Mouse (Mus musculus) stomach, postnatal 0 days (tissue): ENCODE results near the gene Oprm1.

Experiments used
- CTCF ChIP-seq: IDR thresholded peaks from 2 replicates; pipeline ENCODE4 v1.5.1; 2016; ENCODE audit warnings: antibody characterized with exemption, low read depth, mild to moderate bottlenecking, moderate library complexity
- EP300 ChIP-seq: optimal IDR thresholded peaks from 2 replicates; pipeline ENCODE3; 2016; ENCODE audit warnings: antibody characterized with exemption

- TF ChIP-seq EP300 (no peak), CTCF (no peak)
These were observed 305.6 kb downstream of the Oprm1 start for GRCm38 (mm10) chr10:7063752-7064457.
